Mouse (Mus musculus): ENCODE data around the gene Hivep3. TPM values are rescaled to one million over a fixed set of nuclear protein-coding genes. Genes with fewer than 3 reads are reported as not detected.

Gene Hivep3
- total RNA-seq, 2 experiments from 2014 or later, result 58.0 to 67.2 TPM

DNA sequence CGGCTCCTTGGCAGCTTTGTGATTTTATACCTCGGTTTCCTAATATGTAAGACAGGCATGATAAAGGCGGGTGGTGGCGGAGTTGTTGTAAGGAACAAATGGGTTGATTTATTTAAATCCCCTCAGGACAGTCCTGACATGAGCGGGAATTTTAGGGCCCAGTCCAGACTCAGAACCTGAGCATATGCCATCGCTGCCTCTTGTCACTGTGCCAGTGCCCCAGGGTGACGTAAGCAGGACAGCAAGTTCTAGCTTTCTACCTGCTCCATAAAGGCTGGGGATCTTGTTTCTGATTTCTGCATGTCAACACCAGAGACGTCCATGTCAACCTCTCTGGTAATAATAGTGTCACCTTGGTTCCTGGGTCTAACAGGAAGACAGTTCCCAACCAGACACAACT lies 356.0 kb downstream of the Hivep3 start:
- DNase-seq (ENCODE audit: low spot score in 2 of 2), result no peak
- intact Hi-C loops (cut with DNase I), result no loop called here

- intact Hi-C loops (cut with DNase I), result no loop called here
- no peak for DNase-seq (ENCODE audit: low spot score in 2 of 2)
Observed at GRCm38 (mm10) chr4:120091997-120092783, 358.6 kb downstream of the Hivep3 start.

DNA sequence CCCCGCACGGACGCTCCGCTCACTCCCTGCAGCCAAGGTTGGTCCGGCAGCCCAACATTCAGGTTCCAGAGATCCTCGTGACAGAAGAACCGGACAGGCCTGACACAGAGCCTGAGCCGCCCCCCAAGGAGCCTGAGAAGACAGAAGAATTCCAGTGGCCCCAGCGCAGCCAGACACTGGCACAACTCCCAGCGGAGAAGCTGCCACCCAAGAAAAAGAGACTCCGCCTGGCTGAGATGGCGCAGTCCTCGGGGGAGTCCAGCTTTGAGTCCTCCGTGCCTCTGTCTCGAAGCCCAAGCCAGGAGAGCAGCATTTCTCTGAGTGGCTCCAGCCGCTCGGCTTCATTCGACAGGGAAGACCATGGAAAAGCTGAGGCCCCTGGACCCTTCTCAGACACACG lies 363.4 kb downstream of the Hivep3 start:
- DNase-seq (ENCODE audit: low spot score in 2 of 2), result no peak
- intact Hi-C loops (cut with DNase I), result no loop called here

GRCm38 (mm10) chr4:120101186-120101585 lies 367.6 kb downstream of the Hivep3 start:
- intact Hi-C loops (cut with DNase I), result loop anchor here (5.0 kb wide), 2 partner anchors 69 to 139 kb away; no protein-coding TSS in a partner anchor
- DNase-seq (ENCODE audit: low spot score in 2 of 2), result no peak

GRCm38 (mm10) chr4:120104599-120104998 lies 371.0 kb downstream of the Hivep3 start:
- peak; percentile 66 to 68 for DNase-seq (ENCODE audit: low spot score in 2 of 2)
- intact Hi-C loops (cut with DNase I), result loop anchor here (2.0 to 5.0 kb wide), 3 partner anchors 72 to 186 kb away; no protein-coding TSS in a partner anchor

GRCm38 (mm10) chr4:120106362-120106761 lies 372.8 kb downstream of the Hivep3 start:
- intact Hi-C loops (cut with DNase I), result no loop called here
- DNase-seq (ENCODE audit: low spot score in 2 of 2), result no peak

GRCm38 (mm10) chr4:120107787-120108186 lies 374.2 kb downstream of the Hivep3 start:
- intact Hi-C loops (cut with DNase I), result no loop called here

DNA sequence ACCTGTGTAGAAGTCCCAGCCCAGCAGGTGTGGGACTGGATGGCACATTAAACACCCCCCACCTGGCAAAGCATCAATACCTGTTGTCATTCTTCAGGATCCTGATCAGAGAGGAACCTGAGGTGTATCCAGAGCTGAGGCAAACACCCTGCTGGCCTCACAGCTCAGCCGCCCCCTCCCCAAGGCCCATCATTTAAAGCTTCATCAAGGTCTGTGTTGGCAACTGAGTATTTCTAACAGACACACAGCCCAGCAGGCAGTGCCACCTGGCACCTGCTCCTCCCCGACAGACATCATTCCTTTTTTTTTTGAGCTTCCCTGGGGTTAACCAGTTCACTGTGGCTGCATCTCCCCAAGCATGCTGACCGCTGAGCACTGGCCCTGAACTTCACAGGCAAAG lies 381.9 kb downstream of the Hivep3 start:
- intact Hi-C loops (cut with DNase I), result no loop called here
- DNase-seq (ENCODE audit: low spot score in 2 of 2), result no peak

More at GRCm38 (mm10) chr4:120107787-120108186, 374.2 kb downstream of the Hivep3 start:
- DNase-seq (ENCODE audit: low spot score in 2 of 2), result no peak

- intact Hi-C loops (cut with DNase I), result no loop called here
- DNase-seq (ENCODE audit: low spot score in 2 of 2), result peak in 1 of 2 experiments; percentile 72
Observed at GRCm38 (mm10) chr4:120116312-120116711, 382.7 kb downstream of the Hivep3 start.

DNA sequence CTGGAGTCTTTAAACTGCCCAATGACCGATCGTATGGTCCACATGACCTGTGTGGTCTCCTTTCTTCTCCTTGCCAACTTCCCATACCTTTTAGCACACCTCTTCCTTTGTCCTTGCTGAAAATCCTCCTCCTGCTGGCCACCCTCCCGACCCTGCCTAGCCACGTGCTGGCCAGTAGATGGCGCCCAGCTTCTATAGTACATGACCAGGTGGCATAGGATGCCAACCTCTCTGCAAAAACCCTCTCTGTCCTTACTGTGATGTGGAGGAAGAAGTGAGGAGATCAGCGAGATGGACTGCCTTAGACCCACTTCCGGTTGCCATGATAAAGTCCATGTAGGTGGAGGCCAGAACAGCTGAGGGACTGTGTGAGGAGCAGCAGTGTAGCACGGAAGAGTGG lies 386.7 kb downstream of the Hivep3 start:
- intact Hi-C loops (cut with DNase I), result loop anchor here (5.0 kb wide), 1 partner anchor 252 kb away; no protein-coding TSS in a partner anchor
- DNase-seq (ENCODE audit: low spot score in 2 of 2), result peak in 1 of 2 experiments; percentile 68

DNA sequence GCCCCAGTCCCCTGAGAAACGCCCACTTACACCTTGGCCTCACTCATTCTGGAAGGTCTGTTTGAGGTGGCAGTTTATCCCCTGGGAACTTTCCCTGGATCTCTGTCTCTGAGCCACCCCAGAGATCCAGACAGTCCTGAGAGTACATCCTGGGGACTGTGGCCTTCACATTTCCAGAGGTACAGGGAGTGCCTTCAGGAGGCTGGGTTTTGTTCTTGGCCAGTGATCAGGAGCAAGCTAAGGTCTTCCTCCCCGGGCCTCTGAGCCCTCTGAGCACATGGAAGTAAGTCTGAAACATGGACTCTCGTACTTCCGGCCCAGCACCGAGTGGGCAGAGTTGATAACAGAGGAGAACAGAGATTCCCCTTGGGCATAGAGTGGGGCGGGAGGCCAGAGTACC lies 391.1 kb downstream of the Hivep3 start:
- DNase-seq (ENCODE audit: low spot score in 2 of 2), result no peak

GRCm38 (mm10) chr4:120126047-120126446 lies 392.5 kb downstream of the Hivep3 start:
- peak; percentile 58 to 83 for DNase-seq (ENCODE audit: low spot score in 2 of 2)
- intact Hi-C loops (cut with DNase I), result loop anchor here (5.0 kb wide), 1 partner anchor 494 kb away; no protein-coding TSS in a partner anchor

More for the DNA sequence above, 391.1 kb downstream of the Hivep3 start:
- intact Hi-C loops (cut with DNase I), result loop anchor here (5.0 kb wide), 2 partner anchors 248 to 492 kb away; no protein-coding TSS in a partner anchor

- intact Hi-C loops (cut with DNase I), result loop anchor here (5.0 kb wide), 1 partner anchor 495 kb away; no protein-coding TSS in a partner anchor
- no peak for DNase-seq (ENCODE audit: low spot score in 2 of 2)
Observed at GRCm38 (mm10) chr4:120127333-120127732, 393.7 kb downstream of the Hivep3 start.

GRCm38 (mm10) chr4:120128033-120128432 lies 394.4 kb downstream of the Hivep3 start:
- DNase-seq (ENCODE audit: low spot score in 2 of 2), result peak in 1 of 2 experiments; percentile 81
- intact Hi-C loops (cut with DNase I), result loop anchor here (5.0 kb wide), 1 partner anchor 496 kb away; no protein-coding TSS in a partner anchor

- DNase-seq (ENCODE audit: low spot score in 2 of 2), result peak; percentile 57 to 66
- intact Hi-C loops (cut with DNase I), result loop anchor here (5.0 kb wide), 1 partner anchor 497 kb away; no protein-coding TSS in a partner anchor
Observed at GRCm38 (mm10) chr4:120129233-120129885, 395.8 kb downstream of the Hivep3 start.

GRCm38 (mm10) chr4:120130926-120131325 lies 397.3 kb downstream of the Hivep3 start:
- no peak for DNase-seq (ENCODE audit: low spot score in 2 of 2)
- intact Hi-C loops (cut with DNase I), result no loop called here

GRCm38 (mm10) chr4:120131441-120132220 lies 398.0 kb downstream of the Hivep3 start:
- intact Hi-C loops (cut with DNase I), result no loop called here
- no peak for DNase-seq (ENCODE audit: low spot score in 2 of 2)

GRCm38 (mm10) chr4:120134223-120134622 lies 400.6 kb downstream of the Hivep3 start:
- no peak for DNase-seq (ENCODE audit: low spot score in 2 of 2)
- intact Hi-C loops (cut with DNase I), result no loop called here

- no peak for DNase-seq (ENCODE audit: low spot score in 2 of 2)
- intact Hi-C loops (cut with DNase I), result no loop called here
Observed at GRCm38 (mm10) chr4:120141810-120142209, 408.2 kb downstream of the Hivep3 start.

- intact Hi-C loops (cut with DNase I), result no loop called here
- no peak for DNase-seq (ENCODE audit: low spot score in 2 of 2)
Observed at GRCm38 (mm10) chr4:120142905-120143304, 409.3 kb downstream of the Hivep3 start.

Measured in left cerebral cortex, postnatal 25 days (tissue).